Mouse (Mus musculus) lung, postnatal 0 days (tissue): Measurements from ENCODE around the gene Slf1. TPM values are rescaled to one million over a fixed set of nuclear protein-coding genes. Genes with fewer than 3 reads are reported as not detected.
A peak's percentile ranks its signal among the peaks of the same experiment; 100 is the strongest.
"Not testable (repeated sequence)": the region's sequence is repeated elsewhere in the genome, so short reads cannot be mapped to it uniquely, and the experiment has no call there.

Source experiments
- ATAC-seq: fragments of 200-750 bp; cut with Nextera tagmentation; 2 replicates; pipeline ENCODE4 v1.8.0; 2017; ENCODE audit warnings: moderate library complexity
- DNase-seq: peaks from one replicate; pipeline ENCODE4 v3.0.0-alpha.2; 2016; ENCODE audit warnings: low spot score
- H3K27ac ChIP-seq: fragments of 300-500 bp; sonication (generic); 2 replicates; pipeline ENCODE4 v1.5.1; 2014; ENCODE audit warnings: antibody characterized with exemption, mild to moderate bottlenecking, low read length, mixed read lengths
- H3K27me3 ChIP-seq: fragments of 300-500 bp; sonication (generic); replicated peaks from 2 replicates; pipeline ENCODE4 v1.6.1; 2014; ENCODE audit warnings: low read length, mixed read lengths; ENCODE audit not compliant: insufficient read depth
- H3K36me3 ChIP-seq: fragments of 300-500 bp; sonication (generic); 2 replicates; pipeline ENCODE4 v1.6.1; 2014; ENCODE audit warnings: low read length, mixed read lengths; ENCODE audit not compliant: insufficient read depth
- H3K4me1 ChIP-seq: fragments of 300-500 bp; sonication (generic); 2 replicates; pipeline ENCODE4 v1.6.1; 2014; ENCODE audit warnings: antibody characterized with exemption, low read depth, low read length, mixed read lengths; ENCODE audit not compliant: insufficient read depth
- H3K4me2 ChIP-seq: fragments of 300-500 bp; sonication (generic); replicated peaks from 2 replicates; pipeline ENCODE4 v1.6.1; 2014; ENCODE audit warnings: low read depth, mild to moderate bottlenecking, low read length, moderate library complexity, mixed read lengths
- H3K4me3 ChIP-seq: fragments of 300-500 bp; sonication (generic); 2 replicates; pipeline ENCODE4 v1.5.1; 2014; ENCODE audit warnings: low read depth, low read length
- H3K9ac ChIP-seq: fragments of 300-500 bp; sonication (generic); replicated peaks from 2 replicates; pipeline ENCODE4 v1.6.1; 2014; ENCODE audit warnings: low read depth, mild to moderate bottlenecking
- H3K9me3 ChIP-seq: fragments of 300-500 bp; sonication (generic); 2 replicates; pipeline ENCODE4 v1.6.1; 2016; ENCODE audit warnings: low read length, mixed read lengths
- CTCF ChIP-seq: IDR thresholded peaks from 2 replicates; pipeline ENCODE4 v1.5.1; 2016; ENCODE audit warnings: antibody characterized with exemption, mild to moderate bottlenecking
- EP300 ChIP-seq: IDR thresholded peaks from 2 replicates; pipeline ENCODE4 v1.6.1; 2016; ENCODE audit warnings: antibody characterized with exemption, mild to moderate bottlenecking, control low read depth
- WGBS: fragments of 180-500 bp; shearing (Covaris S2); extraction: QIAGEN DNeasy Blood & Tissue Kit; methylation state at CpG from one replicate; pipeline ENCODE4 v1.1.7; 2014; 5-methylcytosine and 5-hydroxymethylcytosine counted together
- polyA plus RNA-seq: library from polyadenylated mRNA; unstranded; fragments of >200 nt; fragmentation: Nextera tagmentation; extraction: Ambion mirVana; gene quantifications from 2 replicates; pipeline ENCODE4 v1.2.1, GENCODE M21; 2015

Slf1 gene
- polyA plus RNA-seq, 1 experiment from 2014 or later: 18.5 TPM

DNA sequence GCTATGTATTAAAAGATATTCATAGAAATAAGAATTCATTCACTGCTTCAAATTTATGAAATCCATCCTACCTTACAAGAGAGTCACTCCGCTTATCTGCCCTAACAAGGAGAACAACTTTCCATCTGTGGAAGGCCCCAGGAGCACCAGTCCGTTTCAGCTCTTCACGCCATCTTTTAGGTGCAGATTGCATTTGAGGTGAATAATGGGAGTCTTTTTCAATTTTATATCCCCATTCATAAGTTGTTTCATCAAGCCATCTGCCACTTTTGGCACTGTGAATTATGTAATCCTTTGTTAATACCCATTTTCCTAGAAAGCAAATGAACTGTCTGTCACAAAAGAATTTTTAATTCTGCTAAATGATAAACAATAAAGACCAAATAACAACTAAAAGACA is 10.1 kb downstream of the Slf1 start:
- no peak overlapping the region for H3K4me3 ChIP-seq
- H3K36me3 ChIP-seq: no peaks in the 10 kb centered on the region
- no peaks in the 10 kb centered on the region for H3K9me3 ChIP-seq
- WGBS: 94% methylated on average over 3 of the region's 3 CpGs
- ATAC-seq (no peak), DNase-seq (no peak)
- no peaks in the 10 kb centered on the region for H3K27me3 ChIP-seq
- TF ChIP-seq EP300: no peak
- TF ChIP-seq CTCF: no peak
- no peak overlapping the region for H3K9ac ChIP-seq
- no peak overlapping the region for H3K4me2 ChIP-seq
- no peak overlapping the region for H3K27ac ChIP-seq
- H3K4me1 ChIP-seq: no peaks in the 10 kb centered on the region

DNA sequence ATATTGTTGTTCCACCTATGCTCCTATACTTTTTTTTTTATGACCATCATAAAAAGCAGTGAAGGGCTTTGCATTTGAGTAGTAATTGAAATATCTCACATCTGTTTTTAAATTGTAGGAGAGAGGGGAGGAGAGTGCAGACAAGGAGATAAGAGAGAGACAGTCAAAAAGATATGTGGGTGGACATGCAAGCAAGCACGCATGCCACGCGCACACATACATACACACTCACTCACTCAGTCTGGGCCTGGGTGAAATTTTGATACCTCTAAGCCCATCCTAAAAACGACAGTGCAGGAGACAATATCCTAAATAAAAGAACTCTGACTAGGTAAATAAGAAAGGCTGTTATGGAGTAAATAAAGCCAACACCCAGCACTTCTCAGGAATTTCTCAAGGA is 16.6 kb downstream of the Slf1 start:
- no peaks in the 10 kb centered on the region for H3K9me3 ChIP-seq
- no peaks in the 10 kb centered on the region for H3K27me3 ChIP-seq
- ATAC-seq: no peak
- no peak overlapping the region for H3K4me3 ChIP-seq
- no peak overlapping the region for H3K9ac ChIP-seq
- no peaks in the 10 kb centered on the region for H3K36me3 ChIP-seq
- 92% methylated on average over 4 of the region's 4 CpGs for WGBS
- H3K4me1 ChIP-seq: no peaks in the 10 kb centered on the region
- no peak for DNase-seq
- no peak for TF ChIP-seq CTCF
- no peak for TF ChIP-seq EP300
- H3K27ac ChIP-seq: no peak overlapping the region
- H3K4me2 ChIP-seq: no peak overlapping the region

DNA sequence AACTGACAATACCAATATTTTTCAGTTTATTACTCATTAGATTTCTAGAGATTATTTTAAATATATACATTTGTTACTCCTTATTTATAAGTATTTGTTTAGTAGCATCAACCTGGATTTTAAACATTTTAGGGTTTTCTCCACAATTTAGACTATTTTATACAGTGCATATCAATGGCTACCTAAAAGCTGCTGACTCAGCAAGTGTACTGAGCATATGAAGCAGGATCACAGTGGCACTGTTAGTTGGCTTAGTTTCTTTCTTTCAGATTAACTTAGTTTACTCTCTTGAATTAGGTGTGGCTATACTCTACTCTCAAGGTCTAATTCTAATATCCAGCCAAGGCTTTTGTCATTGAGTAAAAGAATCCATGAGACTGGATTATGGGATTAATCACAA is 27.5 kb downstream of the Slf1 start:
- TF ChIP-seq CTCF: no peak
- no peak for TF ChIP-seq EP300
- Histone ChIP-seq H3K9me3 (no peaks in the 10 kb centered on the region), H3K36me3 (no peaks in the 10 kb centered on the region), H3K27ac (no peak overlapping the region), H3K4me3 (no peak overlapping the region), H3K27me3 (no peaks in the 10 kb centered on the region), H3K9ac (no peak overlapping the region), H3K4me2 (no peak overlapping the region), H3K4me1 (no peaks in the 10 kb centered on the region)
- ATAC-seq: no peak
- DNase-seq: no peak

DNA sequence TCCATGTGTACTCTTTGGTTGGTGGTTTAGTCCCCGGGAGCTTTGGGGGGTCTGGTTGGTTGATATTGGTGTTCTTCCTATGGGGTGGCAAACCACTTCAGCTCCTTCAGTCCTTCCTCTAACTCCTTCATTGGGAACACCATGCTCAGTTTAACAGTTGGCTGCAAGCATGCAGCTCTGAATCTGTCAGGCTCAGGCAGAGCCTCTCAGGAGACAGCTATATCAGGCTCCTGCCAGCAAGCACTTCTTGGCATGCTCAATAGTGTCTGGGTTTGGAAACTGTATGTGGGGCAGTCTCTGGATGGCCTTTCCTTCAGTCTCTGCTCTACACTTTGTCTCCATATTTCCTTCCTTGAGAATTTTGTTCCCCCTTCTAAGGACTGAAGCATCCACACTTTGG is 42.4 kb downstream of the Slf1 start:
- WGBS: 84% methylated on average over 1 of the region's 1 CpGs

DNA sequence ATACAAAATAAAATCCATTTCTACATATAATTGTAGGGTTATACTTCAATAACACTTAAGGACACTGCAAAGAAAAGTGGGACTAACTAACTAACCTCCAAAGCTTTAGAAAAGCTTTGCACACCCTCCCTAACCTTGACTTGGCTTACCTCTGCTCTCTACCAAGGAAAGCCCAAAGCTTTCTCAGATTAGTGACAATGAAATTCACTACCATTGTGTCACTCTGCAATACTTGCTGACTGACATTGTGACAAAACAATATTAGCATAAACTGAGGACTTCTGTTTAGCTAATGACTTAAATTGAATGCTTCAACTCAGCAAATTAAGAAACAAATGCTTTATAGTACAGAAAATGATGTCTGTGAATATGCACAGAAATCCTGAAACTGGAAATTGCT is 63.2 kb downstream of the Slf1 start:
- no peak overlapping the region for H3K27ac ChIP-seq
- no peaks in the 10 kb centered on the region for H3K9me3 ChIP-seq
- no peaks in the 10 kb centered on the region for H3K4me1 ChIP-seq
- ATAC-seq (no peak), DNase-seq (no peak)
- TF ChIP-seq CTCF: no peak
- no peak overlapping the region for H3K4me3 ChIP-seq
- no peak overlapping the region for H3K4me2 ChIP-seq
- no peaks in the 10 kb centered on the region for H3K27me3 ChIP-seq
- H3K36me3 ChIP-seq: no peaks in the 10 kb centered on the region
- no peak overlapping the region for H3K9ac ChIP-seq

More for the DNA sequence above, 42.4 kb downstream of the Slf1 start:
- H3K36me3 ChIP-seq, H3K9ac ChIP-seq, H3K27me3 ChIP-seq, H3K9me3 ChIP-seq, H3K27ac ChIP-seq, H3K4me1 ChIP-seq, ATAC-seq, H3K4me3 ChIP-seq, DNase-seq, H3K4me2 ChIP-seq: not testable (repeated sequence)

DNA sequence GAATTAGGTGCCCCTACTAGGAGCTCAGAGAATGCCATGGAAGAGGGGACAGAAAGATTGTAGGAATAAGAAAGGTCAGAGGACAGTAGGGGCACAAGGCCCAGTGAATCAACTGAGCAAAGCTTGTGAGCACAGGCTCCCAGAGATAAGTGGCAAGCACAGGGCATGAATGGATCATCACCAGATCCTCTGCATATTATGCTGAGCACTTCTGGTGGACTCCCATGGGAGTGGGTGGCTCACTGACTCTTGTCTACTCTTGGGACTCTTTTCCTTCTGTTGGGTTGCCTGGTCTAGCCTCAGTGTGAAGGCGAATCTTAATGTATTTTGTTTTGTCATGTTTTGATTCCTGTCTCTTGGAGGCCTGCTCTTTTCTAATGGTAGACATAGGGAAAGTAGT is 66.4 kb downstream of the Slf1 start:
- Histone ChIP-seq H3K36me3 (no peaks in the 10 kb centered on the region), H3K27me3 (no peaks in the 10 kb centered on the region), H3K9ac (no peak overlapping the region), H3K4me2 (no peak overlapping the region), H3K4me1 (no peaks in the 10 kb centered on the region), H3K4me3 (no peak overlapping the region), H3K27ac (no peak overlapping the region), H3K9me3 (no peaks in the 10 kb centered on the region)
- ATAC-seq (no peak), DNase-seq (no peak)
- 87% methylated on average over 1 of the region's 1 CpGs for WGBS
- TF ChIP-seq CTCF (no peak), EP300 (no peak)

DNA sequence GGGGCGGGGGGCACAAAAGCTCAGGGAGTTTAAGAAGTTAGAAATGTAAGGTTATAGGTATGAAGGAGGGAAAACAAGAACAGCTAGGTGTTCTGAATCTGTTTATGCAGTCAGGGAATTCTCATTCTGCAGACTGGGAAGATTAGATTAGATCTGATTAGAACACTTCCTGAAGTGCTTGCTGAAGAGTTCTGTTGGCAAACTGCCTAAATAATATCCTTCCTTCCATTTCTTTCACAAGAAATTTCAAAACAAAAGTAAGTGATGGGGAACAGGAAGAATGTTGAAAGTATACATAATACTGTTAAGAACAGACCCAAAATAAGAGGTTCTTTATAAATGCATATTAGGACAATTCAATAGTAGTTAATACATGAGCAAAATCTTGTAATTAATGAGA is 72.1 kb downstream of the Slf1 start:
- Histone ChIP-seq H3K9me3 (no peaks in the 10 kb centered on the region), H3K36me3 (no peaks in the 10 kb centered on the region), H3K27ac (no peak overlapping the region), H3K9ac (no peak overlapping the region), H3K4me2 (no peak overlapping the region), H3K4me3 (no peak overlapping the region), H3K4me1 (no peaks in the 10 kb centered on the region), H3K27me3 (no peaks in the 10 kb centered on the region)
- no peak for TF ChIP-seq EP300
- no peak for TF ChIP-seq CTCF
- WGBS: 57% methylated on average over 1 of the region's 1 CpGs
- no peak for ATAC-seq
- DNase-seq: peak; percentile 6
